Mouse (Mus musculus) heart, postnatal 36 days (tissue): ENCODE results near the gene Gzmb. TPM values are rescaled to one million over a fixed set of nuclear protein-coding genes. Genes with fewer than 3 reads are reported as not detected.

Experiments used
- total RNA-seq, 2 experiments: library from RNA; stranded (reverse); gene quantifications; 2 replicates each; pipeline ENCODE4 v1.2.3; 2021

Gene Gzmb
- total RNA-seq, 2 experiments from 2014 or later: not detected

Other genes with a start within 250 kb of the Gzmb start
- gene Mcpt1, start 244.3 kb downstream of the Gzmb start, total RNA-seq: not detected
- not detected for gene Mcpt9, start 231.8 kb downstream of the Gzmb start, total RNA-seq
- gene Mcpt2, start 220.2 kb downstream of the Gzmb start, total RNA-seq: not detected
- gene Mcpt4, start 199.9 kb downstream of the Gzmb start, total RNA-seq: 1 to 10 TPM; 1.2 to 1.9 TPM
- not detected for gene Mcpt8, start 177.0 kb downstream of the Gzmb start, total RNA-seq
- gene Ctsg, start 159.7 kb downstream of the Gzmb start, total RNA-seq: not detected
- gene Gzme, start 141.6 kb downstream of the Gzmb start, total RNA-seq: not detected
- gene Gzmd, start 129.7 kb downstream of the Gzmb start, total RNA-seq: not detected
- gene Gzmg, start 102.7 kb downstream of the Gzmb start, total RNA-seq: not detected
- gene Gzmn, start 87.7 kb downstream of the Gzmb start, total RNA-seq: not detected
- gene Gzmf, start 50.8 kb downstream of the Gzmb start, total RNA-seq: not detected
- gene Gzmc, start 27.6 kb downstream of the Gzmb start, total RNA-seq: not detected
- gene Atp12a, start 102.8 kb upstream of the Gzmb start, total RNA-seq: not detected
- gene Rnf17, start 140.3 kb upstream of the Gzmb start, total RNA-seq: under 1 TPM; 0.24 to 0.67 TPM